10 mouse cellular contexts compared by ENCODE assay signal in the genomic region with DNA sequence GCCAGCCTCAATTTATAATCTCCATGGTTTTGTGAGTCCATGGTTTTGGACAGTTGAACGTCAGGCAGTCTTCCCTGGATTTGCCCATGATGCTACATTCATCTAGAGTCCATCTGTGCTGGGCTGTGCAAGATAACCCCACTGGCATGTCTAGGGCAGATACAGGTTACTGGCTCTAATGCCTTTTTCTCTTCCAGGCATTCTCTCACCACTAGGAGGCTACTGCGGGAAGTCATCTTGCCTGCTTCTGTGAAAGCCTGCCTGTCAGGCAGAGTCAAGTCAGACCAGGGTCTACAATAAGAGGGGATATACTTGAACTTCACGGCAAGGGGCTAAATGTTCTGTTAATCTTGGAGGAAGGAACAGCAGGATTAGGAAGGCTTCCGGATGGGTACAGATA. TPM values are rescaled to one million over a fixed set of nuclear protein-coding genes. Genes with fewer than 3 reads are reported as not detected.
A peak's percentile ranks its signal among the peaks of the same experiment; 100 is the strongest.
DNase-seq lines count a peak whose midpoint lies in the region; ATAC-seq and TF ChIP-seq lines count a peak whose summit lies in the region.
"Had no signal": no experiment of that assay in that cellular context is flagged by ENCODE, and none has a peak within 500 bp of the region (broad histone marks: within the 10 kb centered on the region; RNA-seq: fewer than 3 reads in every experiment).

No protein-coding gene starts in this region.

- TF ChIP-seq CTCF in Patski (IDR thresholded peaks at IDR 0.05): peak; percentile 63

- POLR2A ChIA-PET in Patski (lab: Charles Lee): no interaction called here

- DNase-seq in adrenal gland, postnatal 36 days: peak; percentile 2 to 10
- DNase-seq in adrenal gland, postnatal 10 days: no peak
- DNase-seq in left cerebral cortex, postnatal 4 days: peak; percentile 8
- DNase-seq in left cerebral cortex, postnatal 10 days (ENCODE audit: extremely low spot score in 1 of 2, low spot score in 2 of 2): no peak
- no peak for DNase-seq in Patski (ENCODE audit: low read depth, low spot score)
- peak; percentile 64 for DNase-seq in induced T-regulatory cell, adult 2 months (ENCODE audit: low read depth)
- no peak for DNase-seq in adrenal gland, adult 8-10 months

- no peak overlapping the region for H3K4me2 ChIP-seq in forebrain, embryonic 13.5 days

- H3K4me3 ChIP-seq in forebrain, embryonic 13.5 days: no peak overlapping the region

- no peak for ATAC-seq in Patski
- ATAC-seq in forebrain, embryonic 13.5 days: no peak

- WGBS in forebrain, embryonic 13.5 days: 33% methylated on average over 4 of the region's 4 CpGs

- CTCF ChIA-PET in Patski (lab: Charles Lee): interaction anchor here (1.0 to 1.3 kb wide), 2 partner anchors 20 to 28 kb away, joined by 3 read pairs; no protein-coding TSS in a partner anchor

- peaks cover 17% of the 10 kb centered on the region for H3K27me3 ChIP-seq in Patski
- H3K27me3 ChIP-seq in forebrain, embryonic 13.5 days: no peaks in the 10 kb centered on the region

- no peak overlapping the region for H3K9ac ChIP-seq in forebrain, embryonic 13.5 days

- H3K9me3 ChIP-seq in forebrain, embryonic 13.5 days (replicated peaks): no peaks in the 10 kb centered on the region

- peaks cover 7% of the 10 kb centered on the region for H3K4me1 ChIP-seq in forebrain, embryonic 13.5 days

- H3K36me3 ChIP-seq in forebrain, embryonic 13.5 days (ENCODE audit: poor library complexity, severe bottlenecking): 0 out of 2 replicates have a peak, but pooled peaks cover 3% of the 10 kb centered on the region

- intact Hi-C loops in left cerebral cortex, postnatal 4 days (cut with DNase I): loop anchor here (10.0 kb wide), 1 partner anchor 268 kb away; no protein-coding TSS in a partner anchor
- intact Hi-C loops in left cerebral cortex, postnatal 10 days (cut with DNase I): loop anchor here (5.0 to 10.0 kb wide), 2 partner anchors 85 to 268 kb away; no protein-coding TSS in a partner anchor

- no peak overlapping the region for H3K27ac ChIP-seq in forebrain, embryonic 13.5 days

- in situ Hi-C loops in Patski (cut with MboI; ENCODE audit: low pct_unique_long_range_greater_than_20kb): no loop called here

RNA-seq across cellular contexts. Expression of gene Tmed3, which starts 2.0 kb away (rescaled TPM):
- total RNA-seq in adrenal gland, postnatal 36 days (2021): 10 to 100 TPM; 67.3 to 92.8 TPM
- 10 to 100 TPM; 70.7 to 75.4 TPM for total RNA-seq in adrenal gland, postnatal 10 days (2021)
- total RNA-seq in left cerebral cortex, postnatal 4 days (2021): 10 to 100 TPM; 25.0 to 25.9 TPM
- total RNA-seq in left cerebral cortex, postnatal 10 days (2021): 10 to 100 TPM; 27.0 to 31.0 TPM
- polyA plus RNA-seq in Patski (2021): 103 TPM
- total RNA-seq in adrenal gland, adult 8-10 months (2022): 100 to 1,000 TPM in 2 of 4 experiments, 10 to 100 TPM in 2; 78.4 to 109 (median 94.6) TPM
- 40.9 and 42.4 TPM in 2 replicates for polyA plus RNA-seq in forebrain, embryonic 13.5 days (2015; fragmentation: Nextera tagmentation; extraction: Ambion mirVana)

RNA-seq across cellular contexts. Expression of gene Ankrd34c, which starts 31.4 kb away (rescaled TPM):
- not detected for total RNA-seq in adrenal gland, postnatal 36 days (2021)
- not detected for total RNA-seq in adrenal gland, postnatal 10 days (2021)
- total RNA-seq in left cerebral cortex, postnatal 4 days (2021): 1 to 10 TPM; 3.2 to 3.5 TPM
- total RNA-seq in left cerebral cortex, postnatal 10 days (2021): 1 to 10 TPM; 9.6 to 9.7 TPM
- not detected for polyA plus RNA-seq in Patski (2021)
- under 1 TPM in 1 of 4 experiments, not detected in 3; 0.10 TPM for total RNA-seq in adrenal gland, adult 8-10 months (2022)
- polyA plus RNA-seq in forebrain, embryonic 13.5 days (2015; fragmentation: Nextera tagmentation; extraction: Ambion mirVana): not detected in 2 replicates
- total RNA-seq: ES-E14; heart, postnatal 14 days had no signal

Comparison
In these comparisons a context has a peak if more than half of its experiments do, and no peak if none do; other contexts are left out.
1. DNase-seq: peak in adrenal gland, postnatal 36 days (2 of 2), left cerebral cortex, postnatal 4 days (single experiment) and induced T-regulatory cell, adult 2 months (single experiment); none in adrenal gland, postnatal 10 days (single experiment), left cerebral cortex, postnatal 10 days (0 of 2), Patski (single experiment) and adrenal gland, adult 8-10 months (single experiment).